Mouse (Mus musculus) activated CD4-positive, CD25-positive, alpha-beta regulatory T cell, adult 4 months (primary cell): ENCODE measurements around the gene Saysd1. TPM values are rescaled to one million over a fixed set of nuclear protein-coding genes. Genes with fewer than 3 reads are reported as not detected.

Experiments used
- ATAC-seq: one replicate; pipeline ENCODE4 v1.8.0; 2017
- polyA plus RNA-seq, 2 experiments: library from polyadenylated mRNA; unstranded; fragments of 100-300 nt; shearing (Covaris generic); gene quantifications; one replicate each; pipeline ENCODE4 v1.2.1; 2017

Saysd1 gene
- polyA plus RNA-seq, 2 experiments from 2014 or later, result 23.7 to 37.7 TPM

DNA sequence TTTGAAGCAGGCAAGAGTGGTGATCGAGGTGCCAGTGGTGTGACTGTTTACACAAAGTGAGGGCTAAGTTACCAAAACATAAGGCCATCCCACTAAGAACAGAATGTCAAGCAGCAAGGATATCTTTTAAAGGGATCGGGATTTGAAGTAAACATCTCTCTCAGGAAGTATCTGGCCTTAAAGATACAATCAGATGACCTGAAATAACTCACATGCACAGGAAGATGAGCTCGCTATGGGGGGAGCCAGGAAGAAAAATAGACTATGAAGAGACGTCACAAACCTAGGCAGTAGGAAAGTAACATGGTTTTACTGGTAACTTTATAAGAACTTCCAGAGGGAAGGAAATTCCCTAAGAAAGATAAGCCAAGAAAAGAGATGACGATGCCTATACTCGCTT lies 32.1 kb downstream of the Saysd1 start:
- no peak for ATAC-seq

GRCm38 (mm10) chr14:20103207-20103606 lies 35.1 kb downstream of the Saysd1 start:
- ATAC-seq, result no peak

- no peak for ATAC-seq
Measured at GRCm38 (mm10) chr14:20098061-20098460, 40.3 kb downstream of the Saysd1 start.

- no peak for ATAC-seq
Measured at GRCm38 (mm10) chr14:20094942-20095341, 43.4 kb downstream of the Saysd1 start.

DNA sequence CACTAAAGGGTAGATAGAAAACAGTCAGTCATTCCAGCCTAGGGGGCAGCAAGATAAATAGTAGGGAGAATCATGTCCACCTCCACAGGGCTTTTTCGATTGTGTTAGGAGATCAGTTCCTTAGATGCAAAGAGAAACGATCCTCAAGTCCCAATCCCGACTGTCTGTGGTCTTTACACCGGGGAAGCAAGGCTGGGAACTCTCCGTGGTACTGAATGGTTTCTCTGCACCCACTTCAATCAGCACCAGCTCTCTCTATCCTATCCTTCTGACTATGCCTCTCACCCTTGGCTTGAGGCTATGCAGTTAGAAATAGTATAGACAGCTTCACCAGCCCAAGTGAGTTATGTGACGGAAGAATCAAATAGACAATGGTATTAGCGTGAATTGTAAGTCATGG lies 44.8 kb downstream of the Saysd1 start:
- ATAC-seq, result no peak

DNA sequence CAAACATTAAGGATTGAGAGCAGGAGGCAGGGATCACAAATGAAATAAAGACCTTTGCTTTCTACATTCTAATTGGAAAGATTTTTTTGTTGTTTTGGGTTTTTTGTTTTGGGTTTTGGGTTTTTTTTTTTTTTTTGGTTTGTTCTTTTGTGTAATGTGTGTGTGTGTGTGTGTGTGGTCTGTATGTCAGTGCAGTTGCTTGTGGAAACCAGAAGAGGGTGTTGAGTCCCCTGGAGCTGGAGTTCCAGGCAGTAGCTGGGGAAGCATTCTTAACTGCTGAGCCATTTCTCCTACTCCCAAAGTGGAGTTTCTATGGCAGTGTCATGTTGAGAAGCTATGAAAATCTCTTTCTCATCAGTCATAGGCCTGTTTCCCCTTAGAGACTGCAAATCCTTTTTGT lies 54.0 kb downstream of the Saysd1 start:
- ATAC-seq, result no peak

- peak; percentile 96 for ATAC-seq
Measured at GRCm38 (mm10) chr14:20082536-20083325, 55.6 kb downstream of the Saysd1 start.

GRCm38 (mm10) chr14:20081937-20082533 lies 56.3 kb downstream of the Saysd1 start:
- no peak for ATAC-seq

GRCm38 (mm10) chr14:20081084-20081483 lies 57.2 kb downstream of the Saysd1 start:
- ATAC-seq, result no peak

- no peak for ATAC-seq
Measured at GRCm38 (mm10) chr14:20077181-20077580, 61.2 kb downstream of the Saysd1 start.

GRCm38 (mm10) chr14:20075544-20075943 lies 62.8 kb downstream of the Saysd1 start:
- no peak for ATAC-seq

- ATAC-seq, result no peak
Measured at GRCm38 (mm10) chr14:20074759-20075158, 63.6 kb downstream of the Saysd1 start.

GRCm38 (mm10) chr14:20070629-20071028 lies 67.7 kb downstream of the Saysd1 start:
- ATAC-seq, result no peak

DNA sequence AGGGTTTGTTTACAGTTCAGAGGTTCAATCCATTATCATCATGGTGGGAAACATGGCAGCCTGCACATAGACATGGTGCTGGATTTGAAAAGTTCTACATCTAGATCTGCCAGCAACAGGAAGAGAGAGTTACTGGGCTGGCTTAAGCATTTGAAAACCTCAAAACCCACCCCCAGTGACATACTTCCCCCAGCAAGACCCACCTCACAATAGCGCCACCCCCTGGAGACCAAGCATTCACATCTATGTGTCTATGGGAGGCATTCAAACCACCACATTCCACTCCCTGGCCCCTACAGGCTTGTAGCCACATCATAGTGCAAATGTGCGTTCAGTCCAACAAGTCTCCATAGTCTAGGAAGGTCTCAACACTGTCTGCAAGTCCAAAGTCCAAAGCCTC lies 70.0 kb downstream of the Saysd1 start:
- no peak for ATAC-seq

GRCm38 (mm10) chr14:20067293-20068074 lies 70.8 kb downstream of the Saysd1 start:
- peak; percentile 90 for ATAC-seq

DNA sequence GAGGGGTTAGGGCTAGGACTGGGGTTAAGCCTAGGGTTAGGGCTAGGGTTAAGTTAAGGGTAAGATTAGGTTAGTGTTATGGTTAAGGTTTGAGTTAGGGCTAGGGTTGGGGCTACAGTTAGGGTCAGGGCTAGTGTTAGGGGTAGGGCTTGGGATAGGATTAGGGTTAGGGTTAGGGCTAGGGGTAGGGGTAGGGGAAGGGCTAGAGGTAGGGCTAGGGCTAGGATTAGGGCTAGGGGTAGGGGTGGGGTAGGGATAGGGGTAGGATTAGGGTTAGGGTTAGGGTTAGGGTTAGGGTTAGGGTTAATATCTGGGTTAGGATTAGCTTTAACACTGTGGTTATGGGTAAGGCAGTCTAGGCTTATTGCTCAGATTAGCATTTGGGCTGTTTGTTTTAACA lies 73.6 kb downstream of the Saysd1 start:
- ATAC-seq, result no peak

DNA sequence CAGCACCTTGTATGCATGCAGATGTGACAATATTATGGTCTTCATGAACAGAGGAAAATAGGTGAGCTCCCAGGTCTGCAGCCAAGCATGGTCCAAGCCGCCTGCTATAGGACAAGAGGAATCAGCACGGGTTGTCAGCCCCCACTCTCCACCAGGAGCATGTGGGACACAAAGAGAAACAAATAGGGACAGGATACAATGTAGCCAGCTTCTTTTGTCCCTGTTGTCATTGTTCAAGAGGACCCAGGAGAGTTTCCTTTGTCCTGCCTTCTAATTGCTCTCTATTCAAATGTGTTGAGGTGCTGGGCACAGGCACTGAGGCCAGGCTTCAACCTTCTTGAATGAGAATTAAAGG lies 89.9 kb downstream of the Saysd1 start:
- ATAC-seq, result no peak

DNA sequence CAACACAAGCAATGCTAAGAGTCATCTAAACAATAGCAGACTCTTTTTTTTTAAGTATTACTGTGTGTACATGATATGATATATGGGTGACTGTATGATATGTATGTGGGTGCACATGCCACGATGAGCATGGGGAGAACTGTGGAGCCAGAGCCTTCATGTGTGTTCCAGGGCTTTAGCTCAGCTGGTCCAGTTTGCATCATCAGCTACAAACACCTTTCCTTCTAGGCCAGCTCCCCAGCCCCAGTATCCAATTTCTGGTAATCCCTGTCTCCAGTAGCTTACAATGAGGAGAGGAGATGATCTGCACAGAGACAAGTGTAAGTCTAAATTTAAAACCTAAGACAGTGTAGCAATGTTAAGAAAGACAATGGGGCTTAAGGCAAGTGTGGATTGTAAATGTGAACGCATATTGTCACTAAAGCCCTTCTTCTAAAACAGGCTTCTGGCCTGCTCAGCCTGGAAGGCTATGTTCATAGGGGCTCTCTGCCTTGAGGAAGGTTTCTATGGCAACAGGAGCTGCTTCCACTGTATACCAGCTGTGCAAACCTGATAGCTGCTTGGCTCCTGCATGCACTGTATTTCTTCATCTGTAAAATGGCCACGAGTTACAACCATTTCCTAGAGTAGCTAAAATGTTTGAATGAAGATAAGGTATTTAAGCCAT lies 90.4 kb downstream of the Saysd1 start:
- no peak for ATAC-seq

- no peak for ATAC-seq
Measured at GRCm38 (mm10) chr14:20047291-20047690, 91.0 kb downstream of the Saysd1 start.

DNA sequence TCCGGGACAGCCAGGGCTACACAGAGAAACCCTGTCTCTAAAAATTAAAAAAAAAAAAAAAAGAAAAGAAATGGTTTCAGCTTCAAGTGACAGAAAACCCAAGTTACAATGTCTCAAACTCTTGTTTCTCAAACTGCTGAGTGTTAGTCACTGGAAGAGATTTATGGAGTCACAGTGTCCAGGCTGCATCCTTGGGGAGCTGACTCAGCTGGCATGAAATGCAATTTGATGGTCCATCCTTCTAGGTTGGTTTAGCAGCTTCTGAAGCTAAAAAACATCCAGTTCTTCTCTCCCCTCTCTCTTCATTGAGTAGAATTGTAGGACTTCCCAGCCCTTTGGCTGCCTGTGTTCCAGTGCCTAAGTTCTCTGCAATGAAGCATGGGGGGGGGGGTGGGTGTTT lies 94.3 kb downstream of the Saysd1 start:
- ATAC-seq, result no peak

- no peak for ATAC-seq
Measured at GRCm38 (mm10) chr14:20041836-20042235, 96.5 kb downstream of the Saysd1 start.

GRCm38 (mm10) chr14:20040976-20041375 lies 97.4 kb downstream of the Saysd1 start:
- no peak for ATAC-seq

GRCm38 (mm10) chr14:20039795-20040194 lies 98.5 kb downstream of the Saysd1 start:
- no peak for ATAC-seq
